Mouse (Mus musculus): ENCODE measurements around the gene Tnip1. TPM values are rescaled to one million over a fixed set of nuclear protein-coding genes. Genes with fewer than 3 reads are reported as not detected.

The Tnip1 gene
- polyA plus RNA-seq, 1 experiment from 2014 or later, result 13.2 TPM

DNA sequence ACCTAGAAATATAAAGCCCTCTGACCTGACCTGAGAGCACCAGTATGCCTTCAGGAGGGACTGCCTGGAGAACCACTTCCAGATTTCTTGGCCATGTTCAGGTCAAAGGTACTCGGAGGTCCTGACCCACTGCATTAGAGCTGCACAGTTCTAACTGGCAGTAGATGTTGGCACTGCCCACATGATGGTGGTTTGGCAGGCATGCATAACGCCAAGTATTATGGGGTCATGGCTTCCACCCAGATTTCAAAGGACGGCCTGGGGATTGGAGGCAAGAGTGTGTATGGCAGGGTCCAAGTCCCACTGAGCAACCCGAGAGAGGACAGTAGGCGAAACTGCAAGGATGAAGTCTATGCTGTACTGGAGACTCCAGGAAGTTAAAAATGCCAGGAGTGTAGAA lies 48.9 kb downstream of the Tnip1 start:
- H3K4me3 ChIP-seq, result no peak overlapping the region
- H3K9ac ChIP-seq (replicated peaks), result no peak overlapping the region
- H3K27me3 ChIP-seq, result no peaks in the 10 kb centered on the region
- H3K36me3 ChIP-seq, result peaks cover 22% of the 10 kb centered on the region
- 94% methylated on average over 5 of the region's 5 CpGs for WGBS
- ATAC-seq (replicated peaks), result no peak
- H3K4me2 ChIP-seq (replicated peaks), result no peak overlapping the region
- no peaks in the 10 kb centered on the region for H3K4me1 ChIP-seq
- no peak overlapping the region for H3K27ac ChIP-seq (replicated peaks)
- H3K9me3 ChIP-seq, result no peaks in the 10 kb centered on the region

DNA sequence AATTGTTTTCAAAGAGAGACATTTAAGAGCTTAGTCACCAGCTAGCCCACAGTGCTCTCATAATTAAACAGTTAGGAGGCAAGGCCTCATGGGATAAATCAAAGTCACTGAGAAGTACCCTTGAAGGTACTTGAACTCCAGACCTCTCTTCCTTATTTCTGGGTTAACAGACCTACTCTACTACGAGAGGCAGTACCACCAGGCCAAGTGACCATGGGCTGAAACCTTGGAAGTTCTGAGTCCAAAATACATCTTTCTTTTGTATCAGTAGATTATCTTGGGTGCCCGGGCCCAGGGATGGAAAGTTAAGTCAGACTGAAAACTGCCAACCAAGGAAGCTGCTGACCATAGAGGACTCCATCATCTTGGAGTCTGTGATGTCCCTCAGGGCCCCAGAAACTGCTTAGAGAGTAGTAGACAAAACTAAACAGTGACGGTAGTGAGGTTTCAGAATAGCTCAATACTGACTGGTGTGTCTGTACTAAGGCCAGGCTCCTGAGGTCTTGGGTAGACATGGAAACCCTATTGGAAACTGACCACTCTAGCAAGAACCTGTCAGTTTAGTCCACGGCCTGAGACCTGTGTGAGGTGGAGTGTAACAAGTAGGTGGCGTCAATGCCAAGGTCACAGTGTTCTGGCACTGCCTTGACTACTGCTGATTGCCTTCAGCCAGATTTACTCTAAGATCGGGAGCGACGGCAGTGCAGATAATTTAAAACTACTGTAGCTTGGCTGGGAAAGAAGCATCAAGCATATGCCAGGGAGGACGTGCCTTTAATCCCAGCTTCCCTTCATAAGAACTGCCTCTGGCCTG lies 50.0 kb downstream of the Tnip1 start:
- no peak overlapping the region for H3K9ac ChIP-seq (replicated peaks)
- peaks cover 13% of the 10 kb centered on the region for H3K36me3 ChIP-seq
- WGBS, result 93% methylated on average over 9 of the region's 9 CpGs
- no peaks in the 10 kb centered on the region for H3K9me3 ChIP-seq
- no peak overlapping the region for H3K4me2 ChIP-seq (replicated peaks)
- no peak overlapping the region for H3K27ac ChIP-seq (replicated peaks)
- H3K4me3 ChIP-seq, result no peak overlapping the region
- H3K27me3 ChIP-seq, result no peaks in the 10 kb centered on the region
- H3K4me1 ChIP-seq, result no peaks in the 10 kb centered on the region
- ATAC-seq (replicated peaks), result no peak

DNA sequence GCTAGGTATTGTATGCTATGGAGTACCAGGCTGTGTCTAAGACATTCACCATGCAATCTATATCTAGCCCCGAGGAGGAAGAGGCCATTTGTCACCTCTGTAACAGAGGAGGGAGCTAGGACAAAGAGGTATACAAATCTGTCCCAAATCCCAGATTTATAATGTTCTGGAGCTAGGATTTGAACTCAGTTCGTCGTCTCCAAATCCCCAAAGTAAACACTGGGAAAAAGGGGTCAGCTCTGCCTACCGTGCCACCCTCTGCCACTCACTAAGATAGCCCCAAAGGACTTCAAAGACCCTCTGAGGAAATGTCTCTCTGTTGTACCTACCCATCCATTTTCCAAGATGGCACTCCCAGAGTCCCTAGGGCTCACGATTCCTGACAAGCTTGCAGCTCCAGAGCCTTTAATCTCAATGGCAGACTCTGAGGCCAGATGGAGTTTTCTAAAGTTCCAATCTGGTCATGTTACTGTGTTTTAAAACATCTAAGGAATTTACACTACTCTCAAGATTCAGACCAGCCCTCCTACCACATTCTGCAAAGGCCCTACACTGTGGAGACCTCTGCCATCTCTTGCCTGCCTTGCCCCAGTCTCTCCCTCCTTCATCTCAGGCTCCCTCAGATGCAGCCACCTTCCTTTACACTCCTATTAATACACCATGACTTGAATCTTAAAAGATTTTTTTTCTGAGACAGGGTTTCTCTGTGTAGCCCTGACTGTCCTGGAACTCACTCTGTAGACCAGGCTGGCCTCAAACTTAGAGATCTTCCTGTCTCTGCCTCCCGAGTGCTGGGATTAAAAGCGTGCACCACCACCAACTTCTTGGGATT lies 50.8 kb downstream of the Tnip1 start:
- Histone ChIP-seq H3K4me1 (no peaks in the 10 kb centered on the region), H3K27me3 (no peaks in the 10 kb centered on the region), H3K4me2 (replicated peaks) (no peak overlapping the region), H3K4me3 (no peak overlapping the region), H3K9ac (replicated peaks) (no peak overlapping the region), H3K9me3 (no peaks in the 10 kb centered on the region), H3K27ac (replicated peaks) (no peak overlapping the region), H3K36me3 (peaks cover 5% of the 10 kb centered on the region; the same call in 1 of the 2 replicates)
- ATAC-seq (replicated peaks), result no peak
- 93% methylated on average over 7 of the region's 7 CpGs for WGBS

DNA sequence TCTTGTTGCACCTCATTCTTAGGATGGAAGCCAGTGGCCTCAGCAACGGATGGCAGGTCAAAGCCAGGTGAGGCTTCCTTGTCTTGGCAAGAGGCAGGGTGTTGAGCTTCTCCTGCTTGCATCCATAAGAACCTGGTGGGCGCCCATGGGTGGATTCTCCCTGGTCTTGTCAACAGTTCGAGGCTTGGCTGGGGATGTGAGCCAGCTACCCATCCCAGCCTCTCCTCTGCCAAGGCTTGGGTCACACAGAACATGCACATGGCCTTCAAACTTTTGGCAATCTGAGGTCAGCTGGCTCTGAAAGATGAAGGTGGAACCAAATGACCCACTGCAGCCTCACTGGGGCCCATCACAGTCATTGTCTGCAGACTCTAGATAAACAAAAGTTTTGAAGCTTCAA lies 51.5 kb downstream of the Tnip1 start:
- ATAC-seq (replicated peaks), result no peak
- Histone ChIP-seq H3K4me3 (no peak overlapping the region), H3K9me3 (no peaks in the 10 kb centered on the region), H3K4me1 (no peaks in the 10 kb centered on the region), H3K36me3 (0 out of 2 replicates have a peak, but pooled peaks cover 4% of the 10 kb centered on the region), H3K27ac (replicated peaks) (no peak overlapping the region), H3K4me2 (replicated peaks) (no peak overlapping the region), H3K9ac (replicated peaks) (no peak overlapping the region), H3K27me3 (no peaks in the 10 kb centered on the region)
- WGBS, result 96% methylated on average over 3 of the region's 3 CpGs

DNA sequence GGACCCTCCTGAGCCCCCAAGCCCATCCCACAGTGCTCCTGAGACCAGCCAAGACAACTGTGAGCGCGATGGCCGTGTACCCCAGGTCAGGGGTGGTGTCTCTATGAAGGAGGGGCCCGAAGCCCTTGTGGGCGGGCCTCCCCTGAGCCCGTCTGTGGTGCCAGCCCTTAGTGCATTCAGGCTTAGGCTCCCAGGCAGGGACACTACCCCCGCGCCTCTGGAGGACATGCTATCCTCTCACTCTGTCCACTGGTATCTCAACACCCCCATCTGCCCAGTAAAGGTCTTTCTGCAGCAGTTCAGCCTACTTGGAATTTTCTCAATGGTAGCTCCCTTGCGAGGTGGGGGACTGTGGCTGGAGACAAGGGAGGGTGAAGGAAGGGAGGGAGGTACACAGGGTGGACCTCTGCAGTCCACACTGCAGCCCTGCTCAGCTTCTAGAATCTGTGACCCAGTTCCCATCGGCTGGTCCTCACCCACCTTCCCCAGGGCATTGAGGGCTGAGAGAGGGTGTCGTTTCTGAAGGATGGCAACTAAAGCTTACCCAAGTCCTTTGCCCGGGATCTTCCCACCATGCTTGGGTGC lies 52.5 kb downstream of the Tnip1 start:
- whole genome bisulfite sequencing, result 90% methylated on average over 12 of the region's 12 CpGs
- Histone ChIP-seq H3K36me3 (0 out of 2 replicates have a peak, but pooled peaks cover 4% of the 10 kb centered on the region), H3K4me2 (replicated peaks) (no peak overlapping the region), H3K27ac (replicated peaks) (no peak overlapping the region), H3K9ac (replicated peaks) (no peak overlapping the region), H3K4me1 (no peaks in the 10 kb centered on the region), H3K27me3 (no peaks in the 10 kb centered on the region), H3K4me3 (no peak overlapping the region), H3K9me3 (no peaks in the 10 kb centered on the region)
- ATAC-seq (replicated peaks), result no peak

DNA sequence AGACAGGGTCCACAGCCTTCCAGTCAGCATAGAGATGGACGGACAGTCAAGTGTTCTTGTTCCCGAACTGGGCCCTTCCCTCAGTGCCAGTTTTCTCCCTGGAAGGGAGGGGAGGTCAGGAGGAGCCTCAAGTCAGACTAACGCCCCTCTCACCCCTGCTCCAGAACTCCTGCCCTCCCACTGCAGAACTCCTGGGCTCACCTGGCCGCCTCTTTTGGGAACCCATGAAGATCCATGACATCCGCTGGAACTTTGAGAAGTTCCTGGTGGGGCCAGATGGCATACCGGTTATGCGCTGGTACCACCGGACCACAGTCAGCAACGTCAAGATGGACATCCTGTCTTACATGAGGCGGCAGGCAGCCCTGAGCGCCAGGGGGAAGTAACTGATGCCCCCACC lies 53.4 kb downstream of the Tnip1 start:
- ATAC-seq (replicated peaks), result no peak
- H3K36me3 ChIP-seq, result no peaks in the 10 kb centered on the region

DNA sequence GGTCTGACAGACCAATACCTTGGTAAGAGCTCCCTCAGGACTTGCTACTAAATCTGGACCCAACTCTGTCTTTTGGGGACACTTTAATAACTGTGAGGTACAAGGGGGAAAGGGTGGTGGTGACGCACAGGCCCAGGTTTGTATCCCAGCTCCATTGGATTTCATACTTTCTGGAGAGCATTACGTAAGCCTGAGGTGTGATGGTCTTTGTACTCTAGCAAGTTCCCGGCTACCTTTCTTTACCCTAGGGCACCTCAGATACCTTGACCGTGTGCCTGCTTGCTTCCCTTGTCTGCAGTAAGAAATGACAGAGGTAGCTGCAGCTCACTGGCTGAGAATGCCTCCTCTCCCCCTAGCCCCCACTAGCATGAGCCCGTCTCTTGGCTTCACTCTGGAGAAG lies 55.5 kb downstream of the Tnip1 start:
- no peak overlapping the region for H3K4me3 ChIP-seq
- H3K9ac ChIP-seq (replicated peaks), result no peak overlapping the region
- H3K9me3 ChIP-seq, result no peaks in the 10 kb centered on the region
- no peaks in the 10 kb centered on the region for H3K36me3 ChIP-seq
- no peak overlapping the region for H3K4me2 ChIP-seq (replicated peaks)
- 90% methylated on average over 5 of the region's 5 CpGs for WGBS
- no peaks in the 10 kb centered on the region for H3K27me3 ChIP-seq
- H3K4me1 ChIP-seq, result peaks cover 10% of the 10 kb centered on the region
- H3K27ac ChIP-seq (replicated peaks), result no peak overlapping the region
- no peak for ATAC-seq (replicated peaks)

More for the DNA sequence above, 53.4 kb downstream of the Tnip1 start:
- H3K27me3 ChIP-seq, result no peaks in the 10 kb centered on the region
- H3K9ac ChIP-seq (replicated peaks), result no peak overlapping the region
- 95% methylated on average over 11 of the region's 11 CpGs for WGBS
- H3K4me2 ChIP-seq (replicated peaks), result no peak overlapping the region
- H3K4me3 ChIP-seq, result no peak overlapping the region
- no peaks in the 10 kb centered on the region for H3K4me1 ChIP-seq
- H3K27ac ChIP-seq (replicated peaks), result no peak overlapping the region
- no peaks in the 10 kb centered on the region for H3K9me3 ChIP-seq

DNA sequence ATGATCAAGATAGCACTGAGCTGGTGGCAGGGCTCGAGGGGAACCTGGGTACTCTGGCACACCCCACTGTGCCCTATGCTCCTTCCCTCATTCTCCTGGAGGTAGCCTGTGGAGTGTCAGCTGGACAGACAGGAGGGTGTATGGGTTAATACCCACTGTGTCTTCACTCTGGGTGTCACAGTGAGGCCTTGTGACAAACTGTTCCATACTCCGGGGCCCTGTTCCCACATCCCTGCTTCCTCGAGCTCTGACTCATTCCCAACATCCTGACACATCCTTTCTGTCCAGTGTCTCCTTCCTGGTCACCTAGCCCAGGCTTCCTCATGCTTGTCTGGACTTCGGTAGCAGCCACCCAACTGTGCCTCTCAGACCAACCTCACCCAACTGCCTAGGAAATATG lies 56.3 kb downstream of the Tnip1 start:
- WGBS, result 81% methylated on average over 4 of the region's 4 CpGs
- Histone ChIP-seq H3K9ac (replicated peaks) (no peak overlapping the region), H3K4me3 (no peak overlapping the region), H3K4me2 (replicated peaks) (no peak overlapping the region), H3K27ac (replicated peaks) (no peak overlapping the region), H3K4me1 (peaks cover 10% of the 10 kb centered on the region), H3K9me3 (no peaks in the 10 kb centered on the region), H3K27me3 (no peaks in the 10 kb centered on the region), H3K36me3 (no peaks in the 10 kb centered on the region)
- ATAC-seq (replicated peaks), result no peak

- 72% methylated on average over 4 of the region's 4 CpGs for WGBS
- Histone ChIP-seq H3K4me2 (replicated peaks) (no peak overlapping the region), H3K27ac (replicated peaks) (no peak overlapping the region), H3K9me3 (no peaks in the 10 kb centered on the region), H3K4me1 (peaks cover 10% of the 10 kb centered on the region), H3K4me3 (no peak overlapping the region), H3K9ac (replicated peaks) (no peak overlapping the region), H3K27me3 (no peaks in the 10 kb centered on the region), H3K36me3 (no peaks in the 10 kb centered on the region)
- ATAC-seq (replicated peaks), result no peak
Measured at GRCm38 (mm10) chr11:54905931-54906330, 56.8 kb downstream of the Tnip1 start.

DNA sequence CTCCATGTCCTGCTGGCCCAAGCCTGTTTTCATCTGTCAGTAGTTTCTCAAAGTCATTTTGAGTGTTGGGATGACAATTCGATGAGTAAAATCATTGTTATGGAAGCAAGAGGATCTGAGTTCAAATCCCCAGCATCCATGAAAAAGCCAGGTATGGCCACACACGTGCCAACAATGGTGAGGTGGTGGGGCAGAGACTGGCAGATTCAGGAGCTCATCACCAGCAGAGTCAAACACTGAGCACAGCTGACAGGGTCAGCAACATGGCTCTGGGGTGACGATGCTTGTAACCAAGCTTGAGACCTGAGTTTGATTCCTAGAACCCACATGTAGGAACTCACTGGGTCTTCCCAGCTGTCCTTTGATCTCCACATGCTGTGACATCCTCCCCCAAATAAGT lies 57.6 kb downstream of the Tnip1 start:
- Histone ChIP-seq H3K4me2 (replicated peaks) (no peak overlapping the region), H3K27ac (replicated peaks) (no peak overlapping the region), H3K27me3 (no peaks in the 10 kb centered on the region), H3K36me3 (no peaks in the 10 kb centered on the region), H3K4me1 (peaks cover 10% of the 10 kb centered on the region), H3K4me3 (no peak overlapping the region), H3K9ac (replicated peaks) (no peak overlapping the region), H3K9me3 (no peaks in the 10 kb centered on the region)
- ATAC-seq (replicated peaks), result no peak
- 87% methylated on average over 3 of the region's 3 CpGs for WGBS

GRCm38 (mm10) chr11:54903940-54904706 lies 58.6 kb downstream of the Tnip1 start:
- WGBS, result 75% methylated on average over 4 of the region's 4 CpGs
- H3K4me1 ChIP-seq, result peaks cover 10% of the 10 kb centered on the region
- no peak overlapping the region for H3K27ac ChIP-seq (replicated peaks)
- H3K9ac ChIP-seq (replicated peaks), result no peak overlapping the region
- no peak overlapping the region for H3K4me2 ChIP-seq (replicated peaks)
- ATAC-seq (replicated peaks), result no peak
- H3K27me3 ChIP-seq, result no peaks in the 10 kb centered on the region
- no peaks in the 10 kb centered on the region for H3K9me3 ChIP-seq
- H3K4me3 ChIP-seq, result no peak overlapping the region
- H3K36me3 ChIP-seq, result no peaks in the 10 kb centered on the region

All from forebrain, embryonic 15.5 days (tissue).